Mouse (Mus musculus): Measurements from ENCODE around the gene Lrp1. TPM values are rescaled to one million over a fixed set of nuclear protein-coding genes. Genes with fewer than 3 reads are reported as not detected.

The Lrp1 gene
- polyA plus RNA-seq, 1 experiment from 2014 or later = 80.9 TPM

DNA sequence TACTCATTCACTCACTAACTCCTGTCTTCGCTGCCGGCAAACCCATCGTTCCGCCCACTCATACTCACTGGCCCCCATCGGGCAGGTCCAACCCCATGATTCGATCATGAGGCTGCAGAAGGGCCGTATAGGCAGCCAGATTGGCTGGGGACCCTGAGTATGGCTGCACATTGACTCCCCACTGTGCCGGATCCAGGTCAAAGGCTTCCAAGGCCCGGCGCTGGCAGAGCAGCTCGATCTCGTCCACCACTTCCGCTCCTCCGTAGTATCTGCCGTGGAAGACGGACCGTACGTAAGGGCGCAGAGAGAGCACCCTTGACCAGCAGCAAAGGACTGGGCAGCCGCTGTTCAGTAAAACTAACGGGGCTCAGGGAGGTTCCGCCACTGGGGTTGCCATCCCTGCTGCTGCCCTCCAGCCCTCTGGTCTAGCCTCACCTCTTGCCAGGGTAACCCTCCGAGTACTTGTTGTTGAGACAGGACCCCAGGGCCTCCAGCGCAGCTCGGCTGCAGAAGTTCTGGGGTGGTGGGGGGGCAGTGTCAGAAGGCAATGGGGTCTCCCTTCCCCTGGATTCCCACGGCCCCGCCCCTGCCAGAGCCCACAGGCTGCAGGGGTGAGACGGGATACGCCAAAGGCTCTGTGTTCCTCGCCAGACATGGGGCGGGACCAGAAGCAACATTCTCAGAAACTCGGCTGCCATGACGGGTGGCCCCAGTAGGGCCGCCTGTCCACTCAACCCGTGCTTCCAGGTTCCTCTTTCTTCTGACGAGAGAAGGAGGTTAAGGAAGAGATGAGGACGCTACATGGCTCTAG lies 100.8 kb downstream of the Lrp1 start:
- 92% methylated on average over 36 of the region's 37 CpGs for WGBS

GRCm38 (mm10) chr10:127519041-127519701 lies 101.8 kb downstream of the Lrp1 start:
- H3K4me1 ChIP-seq (replicated peaks) = peaks cover 60% of the 10 kb centered on the region
- H3K27ac ChIP-seq (replicated peaks) = no peak overlapping the region
- WGBS = 89% methylated on average over 25 of the region's 26 CpGs
- H3K9ac ChIP-seq = no peak overlapping the region
- no peak overlapping the region for H3K4me3 ChIP-seq
- no peak overlapping the region for H3K4me2 ChIP-seq
- no peaks in the 10 kb centered on the region for H3K9me3 ChIP-seq
- H3K27me3 ChIP-seq = peaks cover 47% of the 10 kb centered on the region
- no peak for ATAC-seq (ENCODE audit: low read depth)
- H3K36me3 ChIP-seq = peaks cover 22% of the 10 kb centered on the region

More for the DNA sequence above, 100.8 kb downstream of the Lrp1 start:
- no peak for ATAC-seq (ENCODE audit: low read depth)
- Histone ChIP-seq H3K9ac (peak overlapping the region; percentile 22; the same call in 1 of the 2 replicates), H3K4me2 (peak overlapping the region; percentile 73; the same call in 1 of the 2 replicates), H3K27ac (replicated peaks) (no peak overlapping the region), H3K4me1 (replicated peaks) (peaks cover 61% of the 10 kb centered on the region), H3K4me3 (no peak overlapping the region), H3K27me3 (peaks cover 45% of the 10 kb centered on the region), H3K9me3 (no peaks in the 10 kb centered on the region), H3K36me3 (peaks cover 22% of the 10 kb centered on the region)

DNA sequence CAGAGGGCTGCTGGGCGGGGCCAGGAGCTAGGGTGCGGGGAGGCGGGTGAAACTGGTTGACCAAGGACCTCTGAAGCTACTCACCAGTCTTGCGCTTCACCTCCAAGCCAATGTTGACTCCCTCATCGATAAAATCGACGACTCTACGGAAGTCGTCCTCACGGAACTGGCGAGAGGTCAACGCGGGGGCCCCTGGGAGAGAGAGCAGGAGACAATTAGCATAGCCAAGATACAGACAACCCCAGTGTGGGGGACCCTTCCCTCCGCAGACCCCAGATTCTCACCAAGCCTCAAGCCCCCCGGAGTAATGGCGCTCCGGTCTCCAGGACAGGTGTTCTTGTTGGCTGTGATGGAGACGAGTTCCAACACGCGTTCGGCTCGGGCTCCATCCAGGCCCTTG lies 103.0 kb downstream of the Lrp1 start:
- Histone ChIP-seq H3K4me1 (replicated peaks) (peaks cover 72% of the 10 kb centered on the region), H3K9me3 (no peaks in the 10 kb centered on the region), H3K27ac (replicated peaks) (no peak overlapping the region), H3K27me3 (peaks cover 46% of the 10 kb centered on the region), H3K9ac (no peak overlapping the region), H3K36me3 (peaks cover 22% of the 10 kb centered on the region), H3K4me3 (no peak overlapping the region), H3K4me2 (no peak overlapping the region)
- 94% methylated on average over 22 of the region's 22 CpGs for WGBS
- no peak for ATAC-seq (ENCODE audit: low read depth)

- Histone ChIP-seq H3K4me1 (replicated peaks) (peaks cover 79% of the 10 kb centered on the region), H3K27ac (replicated peaks) (peak overlapping the region; percentile 42; the same call in 1 of the 2 replicates), H3K4me3 (0 out of 2 replicates have a peak overlapping the region, but pooled peaks have one; percentile 3), H3K9ac (0 out of 2 replicates have a peak overlapping the region, but pooled peaks have one; percentile 31), H3K27me3 (peaks cover 46% of the 10 kb centered on the region), H3K9me3 (no peaks in the 10 kb centered on the region), H3K4me2 (peak overlapping the region; percentile 39), H3K36me3 (peaks cover 22% of the 10 kb centered on the region)
- no peak for ATAC-seq (ENCODE audit: low read depth)
- 2% methylated on average over 29 of the region's 30 CpGs for WGBS
These were observed 104.2 kb downstream of the Lrp1 start for GRCm38 (mm10) chr10:127516576-127517260.

GRCm38 (mm10) chr10:127515983-127516459 lies 104.9 kb downstream of the Lrp1 start:
- Histone ChIP-seq H3K4me2 (peak overlapping the region; percentile 39), H3K9ac (no peak overlapping the region), H3K27me3 (peaks cover 46% of the 10 kb centered on the region), H3K4me1 (replicated peaks) (peaks cover 79% of the 10 kb centered on the region), H3K27ac (replicated peaks) (peak overlapping the region; percentile 42; the same call in 1 of the 2 replicates), H3K36me3 (peaks cover 22% of the 10 kb centered on the region), H3K9me3 (no peaks in the 10 kb centered on the region), H3K4me3 (no peak overlapping the region)
- no peak for ATAC-seq (ENCODE audit: low read depth)
- 19% methylated on average over 8 of the region's 8 CpGs for WGBS

DNA sequence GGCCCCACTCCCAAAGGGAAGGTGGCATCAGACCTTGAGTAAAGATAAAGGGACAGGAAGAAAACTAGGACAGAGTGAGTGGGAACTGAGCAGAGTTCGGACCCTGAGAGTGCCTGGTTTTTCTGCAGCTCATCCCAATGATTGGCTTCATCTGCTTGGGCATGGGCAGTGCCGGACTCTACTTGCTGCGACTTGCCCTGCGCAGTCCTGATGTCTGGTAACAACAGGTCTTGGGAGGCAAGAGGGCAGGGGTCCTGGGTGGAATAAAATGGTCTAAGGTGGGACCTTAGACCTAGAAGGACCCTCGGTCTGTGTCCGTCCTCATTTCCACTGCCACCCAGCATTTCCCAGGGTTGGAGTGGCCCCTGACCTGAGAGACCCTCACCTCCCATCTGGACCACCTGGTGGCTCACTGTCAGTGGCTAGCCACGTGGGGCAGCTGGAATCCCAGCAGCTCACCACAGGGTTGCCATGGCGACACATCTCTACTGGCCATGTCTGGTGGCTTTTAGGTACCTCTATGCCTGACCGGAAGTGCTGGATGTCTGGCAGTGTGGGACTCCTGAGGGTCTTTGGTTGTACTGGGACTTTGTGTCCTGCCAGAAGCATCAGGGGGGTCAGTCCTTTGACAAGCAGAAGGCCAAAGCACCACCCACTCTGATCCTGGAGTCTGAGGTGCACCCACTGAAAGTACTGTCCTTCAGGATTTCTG lies 105.5 kb downstream of the Lrp1 start:
- no peak for ATAC-seq (ENCODE audit: low read depth)
- no peak overlapping the region for H3K27ac ChIP-seq (replicated peaks)
- H3K9ac ChIP-seq = no peak overlapping the region
- H3K4me1 ChIP-seq (replicated peaks) = peaks cover 79% of the 10 kb centered on the region
- H3K27me3 ChIP-seq = peaks cover 52% of the 10 kb centered on the region
- peaks cover 22% of the 10 kb centered on the region for H3K36me3 ChIP-seq
- peak overlapping the region; percentile 39; the same call in 1 of the 2 replicates for H3K4me2 ChIP-seq
- no peaks in the 10 kb centered on the region for H3K9me3 ChIP-seq
- no peak overlapping the region for H3K4me3 ChIP-seq
- WGBS = 26% methylated on average over 9 of the region's 9 CpGs

- Histone ChIP-seq H3K4me2 (peak within 1 kb of the TSS; percentile 83), H3K4me1 (replicated peaks) (peaks cover 83% of the 10 kb centered on the region), H3K36me3 (peaks cover 17% of the 10 kb centered on the region), H3K27ac (replicated peaks) (peak within 1 kb of the TSS; percentile 99), H3K9me3 (no peaks in the 10 kb centered on the region), H3K9ac (peak within 1 kb of the TSS; percentile 59), H3K27me3 (peaks cover 57% of the 10 kb centered on the region), H3K4me3 (no peak within 1 kb of the TSS)
- no peak for ATAC-seq (ENCODE audit: low read depth)
- WGBS = 17% methylated on average over 6 of the region's 6 CpGs
These were observed 106.2 kb downstream of the Lrp1 start, which contains the start of gene Ndufa4l2 for GRCm38 (mm10) chr10:127514764-127515163. Gene Ndufa4l2, plus strand, starts transcription at chr10:127514967.

- Histone ChIP-seq H3K36me3 (peaks cover 15% of the 10 kb centered on the region), H3K4me3 (no peak overlapping the region), H3K9ac (0 out of 2 replicates have a peak overlapping the region, but pooled peaks have one; percentile 59), H3K4me2 (peak overlapping the region; percentile 83), H3K27me3 (peaks cover 57% of the 10 kb centered on the region), H3K27ac (replicated peaks) (peak overlapping the region; percentile 99), H3K4me1 (replicated peaks) (peaks cover 88% of the 10 kb centered on the region), H3K9me3 (no peaks in the 10 kb centered on the region)
- 11% methylated on average over 13 of the region's 13 CpGs for WGBS
- no peak for ATAC-seq (ENCODE audit: low read depth)
These were observed 106.7 kb downstream of the Lrp1 start for GRCm38 (mm10) chr10:127514111-127514698.

GRCm38 (mm10) chr10:127513501-127514091 lies 107.4 kb downstream of the Lrp1 start:
- H3K36me3 ChIP-seq = peaks cover 11% of the 10 kb centered on the region
- peaks cover 95% of the 10 kb centered on the region for H3K4me1 ChIP-seq (replicated peaks)
- peak overlapping the region; percentile 99 for H3K27ac ChIP-seq (replicated peaks)
- H3K27me3 ChIP-seq = peaks cover 57% of the 10 kb centered on the region
- ATAC-seq (ENCODE audit: low read depth) = no peak
- H3K9me3 ChIP-seq = no peaks in the 10 kb centered on the region
- H3K4me2 ChIP-seq = peak overlapping the region; percentile 83
- peak overlapping the region; percentile 59 for H3K9ac ChIP-seq
- no peak overlapping the region for H3K4me3 ChIP-seq
- WGBS = under 1% methylated on average over 16 of the region's 16 CpGs

DNA sequence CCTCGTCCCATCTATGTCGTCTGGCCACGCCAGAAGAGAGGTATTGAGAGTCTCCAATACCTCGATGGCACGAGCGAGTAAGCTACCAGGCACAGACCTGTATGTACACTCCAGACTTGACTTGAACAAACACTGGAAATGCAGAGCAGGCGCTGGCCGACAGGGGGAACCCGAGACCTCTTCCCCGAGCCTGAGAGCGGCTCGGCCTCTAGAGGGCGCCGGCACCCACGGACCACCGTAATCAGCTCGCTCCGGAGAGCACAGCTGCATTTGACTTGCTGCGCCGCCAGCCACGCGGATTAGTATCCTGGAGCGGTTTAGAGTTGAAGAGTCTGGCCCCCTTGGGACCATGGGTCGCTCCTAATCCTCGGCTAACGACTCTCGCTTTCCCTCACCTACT lies 108.1 kb downstream of the Lrp1 start:
- Histone ChIP-seq H3K9me3 (no peaks in the 10 kb centered on the region), H3K27ac (replicated peaks) (peak overlapping the region; percentile 99), H3K4me3 (peak overlapping the region; percentile 42; the same call in 1 of the 2 replicates), H3K36me3 (peaks cover 3% of the 10 kb centered on the region), H3K4me1 (replicated peaks) (peaks cover 97% of the 10 kb centered on the region), H3K27me3 (peaks cover 51% of the 10 kb centered on the region), H3K4me2 (peak overlapping the region; percentile 83), H3K9ac (peak overlapping the region; percentile 81)
- ATAC-seq (ENCODE audit: low read depth) = peak; percentile 15; the same call in 1 of the 2 replicates
- WGBS = under 1% methylated on average over 27 of the region's 27 CpGs

Data from neural tube, embryonic 13.5 days (tissue).